Mouse (Mus musculus) cerebellum, postnatal 25 days (tissue): ENCODE measurements at regions not wholly inside any gene's neighbourhood (a gene's known extent, or its start where the extent isn't known, plus 50 kb on each side); places are given as distances from the start of the nearest gene placed in this dataset.

Experiments used
- DNase-seq, 2 experiments: peaks; one replicate each; pipeline ENCODE4 v3.0.0; 2021; ENCODE audit warnings: mixed read lengths in 2 of 2

- peak in 1 of 2 experiments; percentile 28 for DNase-seq
Observed at GRCm38 (mm10) chr12:70590456-70591050, 137.7 kb downstream of the Tmx1 start.

GRCm38 (mm10) chr12:70592821-70593220, 139.9 kb downstream of the Tmx1 start:
- no peak for DNase-seq

- no peak for DNase-seq
Observed at GRCm38 (mm10) chr12:70598211-70598701, 145.4 kb downstream of the Tmx1 start.

GRCm38 (mm10) chr12:70599731-70600130, 146.8 kb downstream of the Tmx1 start:
- DNase-seq = no peak

DNA sequence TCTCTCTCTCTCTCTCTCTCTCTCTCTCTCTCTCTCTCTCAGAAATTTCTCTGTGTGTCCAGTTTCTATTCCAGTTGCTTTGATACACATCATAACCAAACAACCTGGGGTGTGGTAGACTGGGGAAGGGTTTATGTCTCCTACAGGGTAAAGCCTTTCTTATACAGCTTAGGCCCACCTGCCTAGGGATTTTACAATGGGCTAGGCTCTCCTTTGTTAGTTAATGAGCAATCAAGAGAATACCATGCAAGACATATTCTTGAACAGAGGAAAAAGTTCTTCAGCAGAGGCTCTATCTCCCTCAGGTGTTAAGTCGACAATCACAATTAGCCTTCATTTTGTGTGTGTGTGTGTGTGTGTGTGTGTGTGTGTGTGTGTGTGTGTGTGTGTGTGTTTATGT, 151.0 kb downstream of the Tmx1 start:
- DNase-seq = no peak

DNA sequence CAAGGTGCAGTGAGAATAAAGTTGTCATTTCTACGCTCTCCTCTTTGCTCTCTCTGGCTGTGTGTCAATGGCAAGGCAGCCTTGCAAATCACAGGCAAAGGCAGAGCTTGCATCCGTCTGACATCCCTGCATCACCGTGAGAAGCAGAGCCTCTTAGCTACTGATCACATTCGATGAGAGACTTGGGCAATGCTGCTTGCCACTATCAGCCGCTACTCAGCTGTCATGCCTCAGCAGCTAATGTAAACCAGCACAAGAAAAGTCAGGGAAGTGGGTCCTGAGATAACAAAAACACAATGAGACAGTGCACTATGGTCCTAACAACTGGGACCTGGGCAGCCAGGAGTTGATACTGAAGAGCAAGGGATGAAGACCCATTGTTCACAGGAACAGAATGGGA, 155.8 kb downstream of the Tmx1 start:
- no peak for DNase-seq

DNA sequence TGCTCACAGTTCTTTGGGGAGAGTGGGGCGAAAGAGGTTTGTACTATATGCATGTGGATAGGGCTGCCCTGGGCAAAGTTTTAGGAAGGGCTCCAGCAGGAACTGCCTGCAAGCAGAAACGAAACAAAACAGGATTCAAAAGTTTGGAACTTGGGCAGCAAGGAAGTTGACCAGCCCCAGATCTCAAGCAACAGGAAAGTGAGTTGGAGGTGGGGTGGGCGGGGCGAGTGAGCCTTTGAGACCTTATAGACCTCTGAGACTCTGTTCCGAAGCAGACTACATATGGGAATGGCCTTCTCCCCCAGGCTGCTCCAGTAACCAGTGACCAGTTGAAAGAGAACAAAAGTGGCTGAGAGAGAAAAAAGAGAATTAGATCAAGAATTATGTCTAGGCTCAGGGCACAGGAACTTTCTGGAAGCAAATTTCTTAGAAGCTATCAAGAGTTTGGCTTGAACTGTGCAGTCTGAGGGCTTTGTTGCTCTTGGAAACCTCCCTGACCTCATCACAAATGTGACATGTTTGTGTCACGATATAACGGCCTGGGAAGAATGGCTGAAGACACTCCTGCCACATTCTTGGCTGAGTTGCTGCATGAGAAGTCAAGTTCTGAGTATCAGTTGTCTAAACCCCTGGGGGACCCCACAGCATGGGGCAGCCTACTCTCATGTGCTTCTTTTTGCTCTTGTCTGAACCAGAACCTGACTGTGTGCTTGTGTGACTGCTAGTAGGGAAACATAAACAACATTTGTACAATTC, 156.4 kb downstream of the Tmx1 start:
- DNase-seq = no peak

DNA sequence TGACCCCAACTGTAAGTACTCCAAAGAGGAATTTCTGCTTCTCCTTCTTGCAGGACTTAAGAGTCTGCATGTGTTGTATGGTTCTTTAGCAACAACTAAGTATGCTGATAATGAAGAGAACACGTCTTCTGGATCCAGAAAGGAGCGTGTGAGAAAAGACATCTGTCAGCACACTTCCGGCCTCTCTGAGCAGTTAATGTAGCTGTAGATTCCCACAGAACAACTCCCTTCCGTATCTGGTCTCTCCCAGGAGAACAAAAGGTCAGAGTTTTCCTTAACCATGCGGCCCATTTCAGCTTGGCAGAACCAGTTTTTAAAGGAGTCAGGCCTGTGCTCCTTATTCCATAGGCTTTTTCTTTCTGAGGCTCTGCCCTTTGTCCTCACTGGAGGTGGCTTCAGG, 159.0 kb downstream of the Tmx1 start:
- no peak for DNase-seq

GRCm38 (mm10) chr12:70613244-70613643, 160.3 kb downstream of the Tmx1 start:
- no peak for DNase-seq

DNA sequence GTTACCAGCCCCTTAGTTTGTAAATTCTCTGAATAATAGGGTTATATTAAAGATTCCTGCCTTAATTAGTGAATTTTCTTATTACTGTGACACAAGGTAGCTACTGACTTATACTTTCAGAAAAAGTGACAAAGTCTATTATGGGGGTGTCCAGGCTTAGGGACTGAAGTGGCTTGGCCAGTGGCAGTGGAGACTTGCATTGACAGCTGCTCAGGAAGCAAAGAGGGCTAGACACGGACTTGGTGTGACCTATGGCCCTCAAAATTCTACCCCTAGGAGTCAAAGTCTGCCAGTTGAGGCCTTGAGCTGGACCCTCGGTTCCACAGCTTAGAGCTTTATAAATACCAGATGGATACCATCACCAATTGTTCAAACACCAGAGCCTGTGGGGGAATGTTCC, 161.2 kb downstream of the Tmx1 start:
- DNase-seq = no peak

- DNase-seq = no peak
Observed at GRCm38 (mm10) chr12:70614686-70615085, 161.8 kb downstream of the Tmx1 start.

GRCm38 (mm10) chr12:70615123-70615522, 162.2 kb downstream of the Tmx1 start:
- no peak for DNase-seq

GRCm38 (mm10) chr12:70616049-70616448, 163.2 kb downstream of the Tmx1 start:
- no peak for DNase-seq

- DNase-seq = no peak
Observed at GRCm38 (mm10) chr12:70616487-70616886, 163.6 kb downstream of the Tmx1 start.

- DNase-seq = peak in 1 of 2 experiments; percentile 35
Observed at GRCm38 (mm10) chr12:70617024-70617423, 164.1 kb downstream of the Tmx1 start.

DNA sequence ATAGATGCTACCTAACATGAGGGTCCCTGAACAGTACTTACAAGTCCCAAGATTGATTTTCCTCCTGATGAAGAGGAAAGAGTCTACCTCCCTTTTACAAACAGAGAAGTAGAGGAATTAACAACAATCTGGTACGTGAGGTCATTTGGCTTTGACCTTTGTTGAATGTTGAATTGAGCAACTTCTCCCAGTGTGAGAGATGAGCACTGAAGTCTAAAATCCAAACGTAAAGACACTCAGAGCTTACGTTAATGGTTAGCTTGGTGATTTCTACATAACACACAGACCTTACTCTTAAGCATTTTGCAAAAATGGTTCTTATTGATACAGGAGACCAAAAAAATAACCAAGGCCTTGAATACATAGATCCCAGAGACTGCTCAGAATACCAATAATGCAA, 165.1 kb downstream of the Tmx1 start:
- DNase-seq = no peak

- DNase-seq = no peak
Observed at GRCm38 (mm10) chr12:70619436-70619835, 166.5 kb downstream of the Tmx1 start.

GRCm38 (mm10) chr12:70622019-70622418, 169.1 kb downstream of the Tmx1 start:
- DNase-seq = no peak

- DNase-seq = peak; percentile 65 to 71
Observed at GRCm38 (mm10) chr12:70624298-70624980, 171.5 kb downstream of the Tmx1 start.

GRCm38 (mm10) chr12:70627638-70628037, 174.7 kb downstream of the Tmx1 start:
- no peak for DNase-seq

DNA sequence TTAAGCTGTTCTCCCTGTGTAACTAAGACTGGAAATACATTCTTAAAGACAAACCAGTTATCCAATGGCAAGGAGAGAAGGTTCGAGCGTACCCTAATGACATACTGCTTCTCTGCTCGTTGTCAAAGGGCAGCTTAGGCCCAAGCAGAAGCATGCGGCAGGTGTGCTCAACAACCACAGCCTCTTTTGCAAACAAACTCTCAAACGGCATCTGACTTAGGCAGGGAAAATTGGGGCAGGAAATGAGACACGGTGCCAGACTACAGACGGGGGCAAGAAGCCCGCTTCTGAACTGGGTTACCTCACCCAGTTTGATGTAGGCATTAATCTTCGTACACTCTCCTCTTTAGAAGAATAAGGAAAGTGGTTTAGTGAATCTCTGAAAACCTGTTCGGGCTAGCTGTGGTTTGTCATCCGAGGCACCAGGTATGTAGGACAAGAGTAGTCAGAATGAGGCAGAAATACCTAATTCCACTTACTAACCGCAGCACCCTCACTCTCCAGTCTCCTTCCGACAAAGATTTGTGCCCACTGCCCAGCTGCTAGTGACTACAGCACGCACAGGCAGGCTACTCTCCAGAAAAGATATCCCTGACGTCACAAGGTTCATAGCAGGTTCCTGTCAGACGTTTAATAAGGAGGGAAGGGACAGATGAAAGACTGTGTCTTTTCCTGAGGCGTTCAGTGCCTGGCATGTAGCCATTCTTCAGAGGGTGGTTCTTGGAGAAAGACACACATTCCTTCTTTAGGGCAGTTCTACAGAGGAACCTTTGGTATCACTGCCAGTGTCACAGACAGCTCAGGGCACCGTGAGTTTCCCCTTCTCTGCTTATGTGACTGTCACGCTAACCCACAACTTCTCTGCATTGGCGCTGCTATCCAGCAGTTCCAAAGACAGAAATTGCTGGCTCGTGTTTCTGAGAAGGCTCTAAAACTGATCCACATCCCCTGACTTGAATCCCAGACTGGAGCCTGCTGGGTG, 175.8 kb downstream of the Tmx1 start:
- no peak for DNase-seq

DNA sequence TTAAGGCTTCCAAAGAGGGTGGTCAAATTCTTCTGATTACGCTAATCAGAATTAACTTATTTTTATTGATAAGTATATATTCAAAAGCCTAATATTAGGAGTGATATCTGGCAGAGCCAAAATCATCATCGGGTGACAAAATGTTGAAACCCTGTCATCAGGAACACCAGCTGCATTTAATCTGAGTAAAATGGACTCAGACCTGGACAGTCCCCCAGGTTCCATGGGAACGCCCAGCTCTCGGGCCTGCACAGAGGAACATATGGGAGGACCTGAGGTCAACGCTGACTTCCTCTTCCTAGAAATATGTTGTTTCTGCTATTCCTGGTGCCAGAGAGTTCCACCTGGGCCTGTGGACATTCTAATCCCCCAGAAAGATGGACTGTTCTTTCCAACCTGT, 176.5 kb downstream of the Tmx1 start:
- peak in 1 of 2 experiments; percentile 18 for DNase-seq

DNA sequence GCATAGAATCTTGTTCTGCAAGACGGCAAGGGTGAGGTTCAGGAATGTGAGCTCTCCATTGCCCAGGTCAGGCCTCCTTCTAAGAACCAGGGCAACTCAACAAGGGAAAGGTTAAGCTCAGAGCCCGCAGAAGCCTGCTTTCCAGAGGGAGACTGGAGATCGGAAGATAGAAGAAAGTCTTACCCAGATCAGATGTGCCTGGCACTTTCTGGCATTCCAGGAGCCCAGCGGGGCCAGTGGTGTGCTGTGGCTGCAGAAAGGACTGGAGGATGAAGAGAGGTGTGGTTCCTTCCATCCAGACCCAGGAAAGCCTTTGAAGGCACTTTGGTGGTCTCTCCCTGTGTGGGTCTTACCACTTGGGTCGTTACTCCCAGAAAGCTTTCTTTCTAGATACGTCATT, 178.4 kb downstream of the Tmx1 start:
- DNase-seq = no peak
